Mouse (Mus musculus): ENCODE data around the gene Tubb3. TPM values are rescaled to one million over a fixed set of nuclear protein-coding genes. Genes with fewer than 3 reads are reported as not detected.
"Not testable (repeated sequence)": the region's sequence is repeated elsewhere in the genome, so short reads cannot be mapped to it uniquely, and the experiment has no call there.

Tubb3 gene
- polyA plus RNA-seq, 1 experiment from 2014 or later = 1.9 TPM

GRCm38 (mm10) chr8:123441788-123442187 is 30.6 kb downstream of the Tubb3 start:
- WGBS (ENCODE audit: insufficient replicate concordance) = 42% methylated on average over 2 of the region's 2 CpGs
- Histone ChIP-seq H3K4me1 (replicated peaks) (peaks cover 15% of the 10 kb centered on the region), H3K4me2 (no peak overlapping the region), H3K27me3 (no peaks in the 10 kb centered on the region), H3K36me3 (no peaks in the 10 kb centered on the region), H3K4me3 (replicated peaks) (no peak overlapping the region), H3K9ac (no peak overlapping the region), H3K9me3 (replicated peaks) (no peaks in the 10 kb centered on the region), H3K27ac (no peak overlapping the region)
- no peak for ATAC-seq (ENCODE audit: low read depth)
- no peak for DNase-seq

- peaks cover 15% of the 10 kb centered on the region for H3K4me1 ChIP-seq (replicated peaks)
- DNase-seq (no peak), ATAC-seq (ENCODE audit: low read depth) (no peak)
- H3K9ac ChIP-seq = 0 out of 2 replicates have a peak overlapping the region, but pooled peaks have one; percentile 82
- H3K36me3 ChIP-seq = no peaks in the 10 kb centered on the region
- no peak overlapping the region for H3K27ac ChIP-seq
- peak overlapping the region; percentile 76 for H3K4me2 ChIP-seq
- H3K27me3 ChIP-seq = no peaks in the 10 kb centered on the region
- 78% methylated on average over 5 of the region's 5 CpGs for WGBS (ENCODE audit: insufficient replicate concordance)
- H3K4me3 ChIP-seq (replicated peaks) = peak overlapping the region; percentile 73
- no peaks in the 10 kb centered on the region for H3K9me3 ChIP-seq (replicated peaks)
These were observed 31.1 kb downstream of the Tubb3 start for GRCm38 (mm10) chr8:123442351-123442750.

GRCm38 (mm10) chr8:123442871-123443575 is 31.8 kb downstream of the Tubb3 start:
- no peaks in the 10 kb centered on the region for H3K9me3 ChIP-seq (replicated peaks)
- H3K4me2 ChIP-seq = peak overlapping the region; percentile 76
- ATAC-seq (ENCODE audit: low read depth) = peak; percentile 91
- WGBS (ENCODE audit: insufficient replicate concordance) = under 1% methylated on average over 41 of the region's 41 CpGs
- peak overlapping the region; percentile 82 for H3K9ac ChIP-seq
- H3K27me3 ChIP-seq = no peaks in the 10 kb centered on the region
- peak overlapping the region; percentile 73 for H3K4me3 ChIP-seq (replicated peaks)
- H3K4me1 ChIP-seq (replicated peaks) = peaks cover 15% of the 10 kb centered on the region
- peak; percentile 87 for DNase-seq
- H3K27ac ChIP-seq = peak overlapping the region; percentile 53
- H3K36me3 ChIP-seq = no peaks in the 10 kb centered on the region

GRCm38 (mm10) chr8:123443576-123443921 is 32.3 kb downstream of the Tubb3 start:
- WGBS (ENCODE audit: insufficient replicate concordance) = 14% methylated on average over 4 of the region's 4 CpGs
- peak overlapping the region; percentile 82 for H3K9ac ChIP-seq
- H3K9me3 ChIP-seq (replicated peaks) = no peaks in the 10 kb centered on the region
- peak overlapping the region; percentile 53 for H3K27ac ChIP-seq
- H3K4me3 ChIP-seq (replicated peaks) = peak overlapping the region; percentile 73
- peaks cover 15% of the 10 kb centered on the region for H3K4me1 ChIP-seq (replicated peaks)
- no peaks in the 10 kb centered on the region for H3K36me3 ChIP-seq
- H3K4me2 ChIP-seq = peak overlapping the region; percentile 76
- ATAC-seq (ENCODE audit: low read depth) (no peak; the same call in none of the 2 replicates), DNase-seq (no peak)
- no peaks in the 10 kb centered on the region for H3K27me3 ChIP-seq

GRCm38 (mm10) chr8:123444131-123444530 is 32.9 kb downstream of the Tubb3 start:
- Histone ChIP-seq H3K4me3 (replicated peaks) (peak overlapping the region; percentile 73; the same call in 1 of the 2 replicates), H3K27me3 (no peaks in the 10 kb centered on the region), H3K9me3 (replicated peaks) (no peaks in the 10 kb centered on the region), H3K27ac (no peak overlapping the region), H3K9ac (peak overlapping the region; percentile 82; the same call in 1 of the 2 replicates), H3K4me1 (replicated peaks) (peaks cover 15% of the 10 kb centered on the region), H3K4me2 (peak overlapping the region; percentile 76), H3K36me3 (0 out of 2 replicates have a peak, but pooled peaks cover 2% of the 10 kb centered on the region)
- ATAC-seq (ENCODE audit: low read depth) (no peak), DNase-seq (no peak)
- 49% methylated on average over 6 of the region's 6 CpGs for WGBS (ENCODE audit: insufficient replicate concordance)

- no peak overlapping the region for H3K4me3 ChIP-seq (replicated peaks)
- H3K27me3 ChIP-seq = no peaks in the 10 kb centered on the region
- WGBS (ENCODE audit: insufficient replicate concordance) = 73% methylated on average over 10 of the region's 10 CpGs
- H3K27ac ChIP-seq = no peak overlapping the region
- H3K4me1 ChIP-seq (replicated peaks) = peaks cover 23% of the 10 kb centered on the region
- DNase-seq (no peak), ATAC-seq (ENCODE audit: low read depth) (no peak)
- H3K36me3 ChIP-seq = 0 out of 2 replicates have a peak, but pooled peaks cover 4% of the 10 kb centered on the region
- H3K4me2 ChIP-seq = no peak overlapping the region
- H3K9ac ChIP-seq = no peak overlapping the region
- H3K9me3 ChIP-seq (replicated peaks) = no peaks in the 10 kb centered on the region
These were observed 34.8 kb downstream of the Tubb3 start for GRCm38 (mm10) chr8:123445981-123446380.

- peaks cover 31% of the 10 kb centered on the region for H3K4me1 ChIP-seq (replicated peaks)
- H3K4me2 ChIP-seq = no peak overlapping the region
- H3K9ac ChIP-seq = no peak overlapping the region
- 77% methylated on average over 6 of the region's 6 CpGs for WGBS (ENCODE audit: insufficient replicate concordance)
- H3K27ac ChIP-seq = no peak overlapping the region
- H3K36me3 ChIP-seq = peaks cover 9% of the 10 kb centered on the region; the same call in 1 of the 2 replicates
- DNase-seq = no peak
- ATAC-seq (ENCODE audit: low read depth) = no peak
- no peaks in the 10 kb centered on the region for H3K27me3 ChIP-seq
- no peak overlapping the region for H3K4me3 ChIP-seq (replicated peaks)
- H3K9me3 ChIP-seq (replicated peaks) = no peaks in the 10 kb centered on the region
These were observed 35.6 kb downstream of the Tubb3 start for GRCm38 (mm10) chr8:123446799-123447198.

GRCm38 (mm10) chr8:123450783-123451182 is 39.6 kb downstream of the Tubb3 start:
- ATAC-seq (ENCODE audit: low read depth) = no peak
- H3K4me3 ChIP-seq (replicated peaks) = no peak overlapping the region
- H3K4me1 ChIP-seq (replicated peaks) = peaks cover 21% of the 10 kb centered on the region
- H3K27me3 ChIP-seq = no peaks in the 10 kb centered on the region
- H3K36me3 ChIP-seq = peaks cover 36% of the 10 kb centered on the region
- H3K9me3 ChIP-seq (replicated peaks) = no peaks in the 10 kb centered on the region
- H3K27ac ChIP-seq = peak overlapping the region; percentile 68
- 21% methylated on average over 5 of the region's 5 CpGs for WGBS (ENCODE audit: insufficient replicate concordance)
- H3K4me2 ChIP-seq = no peak overlapping the region
- no peak for DNase-seq
- no peak overlapping the region for H3K9ac ChIP-seq

GRCm38 (mm10) chr8:123451747-123452146 is 40.5 kb downstream of the Tubb3 start:
- DNase-seq; H3K4me3 ChIP-seq (replicated peaks); H3K9me3 ChIP-seq (replicated peaks); H3K4me2 ChIP-seq; H3K27ac ChIP-seq; H3K9ac ChIP-seq; ATAC-seq (ENCODE audit: low read depth); H3K27me3 ChIP-seq: not testable (repeated sequence)
- H3K36me3 ChIP-seq = peaks cover 44% of the 10 kb centered on the region
- peaks cover 21% of the 10 kb centered on the region for H3K4me1 ChIP-seq (replicated peaks)
- WGBS (ENCODE audit: insufficient replicate concordance) = 81% methylated on average over 12 of the region's 12 CpGs

GRCm38 (mm10) chr8:123452149-123452548 is 40.9 kb downstream of the Tubb3 start:
- no peaks in the 10 kb centered on the region for H3K27me3 ChIP-seq
- H3K4me1 ChIP-seq (replicated peaks) = peaks cover 21% of the 10 kb centered on the region
- H3K4me2 ChIP-seq = no peak overlapping the region
- no peak overlapping the region for H3K9ac ChIP-seq
- H3K36me3 ChIP-seq = peaks cover 44% of the 10 kb centered on the region
- no peak for ATAC-seq (ENCODE audit: low read depth)
- no peak for DNase-seq
- H3K27ac ChIP-seq = no peak overlapping the region
- WGBS (ENCODE audit: insufficient replicate concordance) = 22% methylated on average over 4 of the region's 4 CpGs
- no peak overlapping the region for H3K4me3 ChIP-seq (replicated peaks)
- H3K9me3 ChIP-seq (replicated peaks) = no peaks in the 10 kb centered on the region

GRCm38 (mm10) chr8:123453291-123453690 is 42.1 kb downstream of the Tubb3 start:
- Histone ChIP-seq H3K9ac (no peak overlapping the region), H3K4me2 (no peak overlapping the region), H3K27ac (no peak overlapping the region), H3K4me1 (replicated peaks) (peaks cover 21% of the 10 kb centered on the region), H3K4me3 (replicated peaks) (no peak overlapping the region), H3K9me3 (replicated peaks) (no peaks in the 10 kb centered on the region), H3K36me3 (peaks cover 53% of the 10 kb centered on the region), H3K27me3 (no peaks in the 10 kb centered on the region)
- DNase-seq (no peak), ATAC-seq (ENCODE audit: low read depth) (no peak)
- 62% methylated on average over 7 of the region's 7 CpGs for WGBS (ENCODE audit: insufficient replicate concordance)

GRCm38 (mm10) chr8:123453951-123454350 is 42.7 kb downstream of the Tubb3 start:
- Histone ChIP-seq H3K27me3 (no peaks in the 10 kb centered on the region), H3K4me1 (replicated peaks) (peaks cover 21% of the 10 kb centered on the region), H3K4me3 (replicated peaks) (no peak overlapping the region), H3K4me2 (no peak overlapping the region), H3K36me3 (peaks cover 60% of the 10 kb centered on the region), H3K27ac (no peak overlapping the region), H3K9me3 (replicated peaks) (no peaks in the 10 kb centered on the region), H3K9ac (no peak overlapping the region)
- DNase-seq = no peak
- 79% methylated on average over 5 of the region's 5 CpGs for WGBS (ENCODE audit: insufficient replicate concordance)
- ATAC-seq (ENCODE audit: low read depth) = no peak

Data from liver, embryonic 13.5 days (tissue).